Mouse (Mus musculus) frontal cortex, postnatal 10 days (tissue): ENCODE data around the gene Plpp3.

Experiments
- DNase-seq, 2 experiments: peaks; one replicate each; pipeline ENCODE4 v3.0.0; 2022; ENCODE audit warnings: low spot score in 2 of 2, mixed read lengths in 1 of 2

The Plpp3 gene

DNA sequence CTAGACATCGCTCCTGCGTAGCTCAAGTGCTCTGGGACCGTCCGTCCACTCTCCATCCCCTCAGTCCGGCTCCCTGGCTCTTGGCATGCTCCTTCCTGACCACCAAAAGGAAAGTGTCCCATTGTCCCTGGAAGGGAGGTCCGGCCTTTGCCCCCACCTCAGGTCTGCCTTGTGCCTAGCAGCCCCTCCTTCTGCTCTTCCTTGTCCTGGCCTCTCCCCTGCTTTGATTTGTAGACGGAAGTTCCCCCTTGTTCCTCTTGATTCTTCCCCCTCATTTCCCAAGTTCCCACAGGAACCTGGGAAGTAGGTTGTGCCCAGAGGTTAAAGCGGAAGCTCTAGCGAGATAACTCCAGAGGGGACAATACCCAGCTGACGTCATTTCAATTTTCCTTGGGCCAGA is 61.1 kb downstream of the Plpp3 start:
- DNase-seq = no peak

GRCm38 (mm10) chr4:105219316-105219715 is 62.2 kb downstream of the Plpp3 start:
- DNase-seq = no peak

GRCm38 (mm10) chr4:105220849-105221248 is 63.7 kb downstream of the Plpp3 start:
- no peak for DNase-seq

- no peak for DNase-seq
Measured at GRCm38 (mm10) chr4:105221256-105221840, 64.2 kb downstream of the Plpp3 start.

GRCm38 (mm10) chr4:105223101-105223924 is 66.2 kb downstream of the Plpp3 start:
- DNase-seq = no peak

GRCm38 (mm10) chr4:105223925-105224300 is 66.8 kb downstream of the Plpp3 start:
- no peak for DNase-seq

DNA sequence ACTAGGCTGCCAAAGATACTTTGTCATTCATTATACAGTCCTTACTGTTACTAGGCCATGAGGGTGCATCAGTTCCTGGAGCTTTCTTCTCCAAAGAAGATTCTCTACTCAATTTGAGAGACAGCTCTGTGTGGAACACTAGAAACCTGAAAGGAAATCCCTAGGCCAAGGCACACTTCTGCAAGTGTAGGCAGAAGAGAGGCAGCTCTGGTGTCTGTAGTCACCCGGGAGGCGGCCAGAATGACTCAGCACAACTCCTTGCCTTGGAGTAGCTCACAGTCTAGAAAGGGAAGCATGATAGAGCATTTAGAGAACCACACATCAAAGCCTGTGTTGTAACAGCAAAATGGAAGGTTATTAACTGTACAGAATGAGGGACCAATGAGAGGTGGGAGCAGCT is 68.4 kb downstream of the Plpp3 start:
- DNase-seq = peak in 1 of 2 experiments; percentile 23

- DNase-seq = no peak
Measured at GRCm38 (mm10) chr4:105226351-105226750, 69.2 kb downstream of the Plpp3 start.

DNA sequence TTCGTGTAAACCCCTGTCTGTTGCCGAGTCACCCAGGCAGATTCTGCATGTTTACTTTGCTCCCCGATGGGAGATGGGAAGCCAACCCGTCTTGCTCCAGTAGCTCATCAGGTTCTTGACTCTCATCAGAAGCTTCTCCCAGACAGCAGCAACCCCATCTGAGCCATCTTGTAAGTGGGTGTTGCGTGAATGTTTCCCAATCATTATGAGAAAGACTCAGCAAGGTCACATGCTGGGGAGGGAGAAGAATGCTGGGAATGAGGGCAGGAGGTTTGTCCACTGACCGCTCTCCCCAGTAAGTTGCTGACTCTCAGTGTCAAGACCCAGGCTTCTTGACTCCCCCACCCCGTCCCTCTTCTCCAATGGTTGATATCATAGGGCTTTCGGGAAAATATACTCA is 73.0 kb downstream of the Plpp3 start:
- DNase-seq = no peak

DNA sequence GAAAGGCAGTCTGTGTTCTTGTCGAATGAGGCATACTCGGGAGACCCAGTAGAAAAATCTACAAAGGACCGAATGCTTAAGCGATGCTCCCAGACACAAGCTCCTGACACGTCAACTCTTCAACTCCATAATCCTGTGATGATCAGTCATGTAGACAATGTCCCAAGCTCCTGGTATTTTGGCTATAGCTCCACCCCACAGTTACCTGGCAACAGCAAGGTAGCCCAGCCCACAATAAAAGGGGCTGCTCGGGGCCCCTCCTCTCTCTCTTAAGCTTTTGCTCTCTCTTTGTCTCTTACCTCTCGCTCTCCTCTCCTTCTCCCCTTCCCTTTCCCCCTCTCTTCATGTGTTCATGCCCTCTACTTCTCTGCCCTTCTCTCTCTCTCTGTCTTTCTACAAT is 83.1 kb downstream of the Plpp3 start:
- no peak for DNase-seq

DNA sequence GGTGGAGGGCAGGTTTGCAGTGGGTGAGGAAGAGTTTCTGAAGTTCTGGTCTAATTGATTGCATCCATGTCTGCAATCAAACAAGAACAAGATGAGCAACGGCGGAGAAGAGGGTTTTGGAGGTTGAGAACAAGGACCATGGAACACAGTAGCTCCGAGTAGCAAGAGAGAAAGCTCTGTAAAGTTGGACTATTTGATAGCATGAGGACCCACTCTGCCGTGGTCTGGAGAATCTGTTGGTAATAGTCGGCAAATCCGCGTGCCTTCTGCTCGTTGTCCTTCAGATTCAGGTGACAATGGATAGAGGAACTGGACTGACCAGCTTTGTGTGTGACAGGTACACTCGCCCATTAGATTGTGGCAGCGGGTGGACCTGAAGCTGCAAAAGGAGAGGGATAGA is 87.8 kb downstream of the Plpp3 start:
- no peak for DNase-seq

DNA sequence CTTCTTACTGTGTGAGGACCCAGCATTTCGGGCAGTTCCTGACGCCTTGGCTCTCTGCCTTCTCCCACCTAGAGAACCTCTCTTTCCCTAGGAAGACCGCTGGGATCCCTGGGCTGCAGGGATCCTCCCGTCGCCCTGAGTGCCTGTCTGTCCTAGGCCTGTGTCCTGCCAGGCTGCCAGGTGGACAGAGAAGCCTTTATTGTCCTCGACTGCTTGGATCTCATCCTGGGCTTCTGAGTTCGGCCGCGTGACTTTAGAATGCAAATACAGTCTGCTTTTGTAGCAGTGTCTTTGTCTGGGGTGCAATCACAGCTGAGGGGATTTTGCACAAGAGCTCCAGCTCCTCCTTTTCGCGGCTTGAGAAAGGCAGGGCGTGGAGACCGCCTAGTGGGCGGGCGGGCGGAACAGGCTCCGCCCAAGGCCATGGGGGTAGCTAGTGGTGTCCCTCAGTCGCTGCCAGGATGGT is 88.4 kb downstream of the Plpp3 start:
- peak; percentile 32 to 34 for DNase-seq

DNA sequence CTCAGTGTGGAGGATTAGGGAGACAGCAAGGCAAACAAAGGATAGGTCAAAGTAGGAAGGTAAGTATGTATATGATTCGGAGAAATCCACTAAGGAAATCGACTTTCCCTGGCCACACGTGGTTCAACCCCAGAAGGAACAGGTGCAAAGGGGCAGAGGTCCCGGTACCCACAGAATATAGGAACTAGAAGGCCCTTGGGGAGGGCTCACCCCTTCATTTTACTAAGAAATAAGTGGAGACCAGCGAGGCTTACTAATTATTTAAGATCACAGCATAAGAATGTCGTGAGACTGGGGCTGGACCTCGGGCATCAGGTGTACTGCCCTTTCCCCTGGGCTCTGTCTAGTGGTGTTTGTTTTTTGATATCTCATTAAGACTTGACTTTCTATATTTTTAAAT is 89.2 kb downstream of the Plpp3 start:
- no peak for DNase-seq

DNA sequence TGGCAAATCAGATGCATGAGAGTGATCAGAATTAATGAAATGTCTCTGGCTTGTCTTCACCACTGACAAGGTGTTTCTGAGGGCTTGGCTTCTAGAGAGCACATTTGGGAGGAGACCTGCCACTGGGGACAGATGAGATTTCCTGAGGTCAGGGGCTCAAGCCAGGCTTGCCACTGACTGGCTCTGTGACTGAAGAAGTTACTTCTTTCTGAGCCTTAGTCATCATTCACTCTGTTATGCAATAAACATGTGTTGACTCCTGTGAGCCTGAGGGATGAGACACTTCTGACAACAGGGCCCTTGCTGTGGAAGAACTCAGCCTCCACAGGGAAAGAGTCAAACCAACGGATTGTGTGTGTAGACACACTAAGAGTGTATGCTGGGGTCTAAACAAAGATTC is 91.0 kb downstream of the Plpp3 start:
- DNase-seq = no peak

- no peak for DNase-seq
Measured at GRCm38 (mm10) chr4:105249283-105249682, 92.1 kb downstream of the Plpp3 start.

DNA sequence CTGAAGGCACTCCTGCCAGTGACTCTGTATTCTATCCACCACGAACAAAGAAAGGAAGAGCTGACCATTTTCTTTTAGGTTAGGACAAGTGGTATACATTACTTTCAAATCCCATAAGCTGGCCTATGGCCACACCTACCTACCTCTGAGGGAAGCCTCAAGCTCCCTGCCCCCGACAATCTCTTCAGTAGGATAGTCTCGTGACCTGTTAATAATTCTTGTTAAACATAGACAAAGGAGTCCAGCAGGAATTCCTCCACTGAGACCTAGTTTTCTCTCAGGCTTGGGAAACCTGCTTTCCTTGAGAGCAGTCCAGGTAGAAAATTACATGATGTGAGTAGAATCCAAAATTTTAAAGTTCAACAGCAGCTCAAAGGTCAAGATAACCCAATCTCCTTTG is 93.8 kb downstream of the Plpp3 start:
- no peak for DNase-seq

GRCm38 (mm10) chr4:105252044-105252443 is 94.9 kb downstream of the Plpp3 start:
- DNase-seq = no peak

- no peak for DNase-seq
Measured at GRCm38 (mm10) chr4:105252571-105253200, 95.5 kb downstream of the Plpp3 start.

GRCm38 (mm10) chr4:105253453-105254341 is 96.5 kb downstream of the Plpp3 start:
- DNase-seq = no peak

DNA sequence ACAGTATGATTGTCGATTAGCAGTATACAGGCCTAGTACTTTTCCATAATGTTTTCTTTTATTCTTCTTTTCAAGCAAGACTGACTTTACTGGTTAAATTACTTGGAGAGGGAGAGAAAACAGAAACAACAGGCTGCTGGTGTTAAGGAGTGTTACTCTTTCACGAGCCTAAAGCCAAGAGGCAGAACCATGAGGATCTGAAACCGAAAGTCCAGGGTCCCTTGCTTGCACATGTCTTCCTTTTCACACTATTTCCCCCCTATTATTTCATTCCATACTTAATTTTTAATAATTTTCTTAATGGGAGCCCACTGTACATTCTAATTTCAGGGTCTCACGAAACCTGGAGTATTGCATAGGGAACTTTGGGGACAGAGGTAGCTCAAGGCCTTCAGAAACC is 97.2 kb downstream of the Plpp3 start:
- DNase-seq = no peak

DNA sequence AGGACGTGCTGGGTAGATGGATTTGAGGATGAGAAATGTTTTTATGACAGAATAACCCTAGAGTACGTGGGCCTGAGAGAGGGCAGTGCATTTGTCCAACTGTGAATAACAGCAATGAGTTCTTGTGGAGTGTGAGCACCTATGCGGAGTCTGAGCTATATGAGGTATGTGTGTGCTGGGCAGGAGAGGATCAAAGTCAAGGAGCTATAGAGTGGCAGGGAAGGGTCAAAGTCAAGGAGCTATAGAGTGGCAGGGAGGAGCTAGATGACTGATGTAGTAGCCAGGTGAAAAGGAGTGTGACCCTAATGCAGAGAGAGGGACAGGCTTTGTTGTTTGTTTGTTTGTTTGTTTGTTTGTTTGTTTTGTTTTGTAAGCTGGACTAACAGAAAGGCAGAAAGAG is 98.0 kb downstream of the Plpp3 start:
- no peak for DNase-seq
